Mouse (Mus musculus): ENCODE results near the gene Cxcr2. TPM values are rescaled to one million over a fixed set of nuclear protein-coding genes. Genes with fewer than 3 reads are reported as not detected.

The Cxcr2 gene
- polyA plus RNA-seq (2012; rRNA removed) = 0.03 TPM in 2 replicates

DNA sequence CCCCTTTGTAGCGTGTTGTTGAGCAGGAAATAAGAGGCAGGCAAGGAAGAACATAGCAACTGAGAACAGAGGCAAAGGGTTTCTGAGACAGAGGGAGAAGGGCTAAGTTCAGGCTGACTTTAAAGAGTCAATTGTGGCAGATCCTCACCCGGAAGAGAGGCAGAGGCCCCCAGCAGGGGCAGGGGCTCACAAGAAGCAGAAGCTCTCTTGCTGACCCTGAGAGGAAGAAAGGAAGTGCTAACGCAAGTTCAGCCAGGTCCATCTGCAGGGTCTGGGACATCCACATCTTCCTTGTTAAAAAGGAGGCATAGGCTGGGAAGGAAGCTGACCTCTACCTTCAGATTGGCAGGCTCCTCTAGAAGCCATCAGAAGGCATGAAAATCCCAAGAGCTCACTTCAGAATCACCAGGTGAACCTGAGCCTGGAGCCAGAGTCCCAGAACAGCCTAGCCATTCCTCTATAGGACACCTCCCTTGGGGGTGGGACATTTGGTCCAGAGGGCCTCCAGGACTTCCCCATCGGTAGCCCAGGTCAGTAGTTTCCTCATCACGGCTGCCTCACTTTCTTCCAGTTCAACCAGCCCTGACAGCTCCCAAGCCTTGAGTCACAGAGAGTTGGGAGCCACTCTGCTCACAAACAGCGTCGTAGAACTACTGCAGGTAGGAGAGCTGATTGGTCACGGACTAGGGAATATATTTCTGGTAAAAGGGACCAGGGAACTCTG is at the start of gene Cxcr2:
TSS of gene Cxcr2 (plus strand) at position 529 of the 724 bp plus-strand sequence.
- no peak for DNase-seq (ENCODE audit: low spot score)

DNA sequence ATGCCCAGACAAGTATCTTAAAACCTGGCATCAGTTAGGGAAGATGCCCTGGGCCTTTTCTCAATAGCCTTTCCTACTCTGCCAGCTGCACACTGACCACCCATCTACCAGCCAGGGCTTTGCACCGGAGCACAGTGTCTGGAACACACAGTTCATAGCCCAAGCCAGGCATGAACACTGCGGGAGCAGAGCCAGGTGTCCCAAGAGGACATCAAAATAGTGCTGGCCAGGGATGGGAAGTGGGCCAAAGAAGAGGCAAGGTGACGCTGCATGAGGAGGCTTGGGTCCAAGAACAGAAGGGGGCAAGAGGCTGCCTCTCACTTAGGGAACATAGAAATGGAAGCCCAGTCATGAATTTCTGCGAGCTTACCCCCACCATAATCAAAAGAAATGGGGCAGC is 48.1 kb upstream of the Cxcr2 start:
- no peak for DNase-seq (ENCODE audit: low spot score)

DNA sequence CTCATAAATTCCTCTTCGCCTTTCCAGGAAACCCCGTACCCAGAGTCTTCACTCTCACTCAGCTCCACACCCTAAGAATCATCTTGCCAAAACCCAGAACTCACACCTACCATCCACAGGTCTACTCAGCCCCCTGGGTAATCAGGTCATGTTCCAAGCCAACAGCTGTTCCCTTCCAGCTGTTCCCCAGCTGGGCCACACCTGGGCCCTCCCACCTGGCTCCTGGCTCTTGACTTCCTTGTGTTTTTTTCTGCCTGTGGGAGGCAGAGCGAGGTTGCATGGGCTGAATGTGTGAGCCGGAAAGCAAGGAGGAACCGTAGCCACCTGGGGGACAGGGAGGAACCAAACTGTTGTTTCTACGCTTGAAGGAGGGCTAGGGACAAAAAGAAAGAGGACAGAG is 47.6 kb upstream of the Cxcr2 start:
- DNase-seq (ENCODE audit: low spot score) = no peak

DNA sequence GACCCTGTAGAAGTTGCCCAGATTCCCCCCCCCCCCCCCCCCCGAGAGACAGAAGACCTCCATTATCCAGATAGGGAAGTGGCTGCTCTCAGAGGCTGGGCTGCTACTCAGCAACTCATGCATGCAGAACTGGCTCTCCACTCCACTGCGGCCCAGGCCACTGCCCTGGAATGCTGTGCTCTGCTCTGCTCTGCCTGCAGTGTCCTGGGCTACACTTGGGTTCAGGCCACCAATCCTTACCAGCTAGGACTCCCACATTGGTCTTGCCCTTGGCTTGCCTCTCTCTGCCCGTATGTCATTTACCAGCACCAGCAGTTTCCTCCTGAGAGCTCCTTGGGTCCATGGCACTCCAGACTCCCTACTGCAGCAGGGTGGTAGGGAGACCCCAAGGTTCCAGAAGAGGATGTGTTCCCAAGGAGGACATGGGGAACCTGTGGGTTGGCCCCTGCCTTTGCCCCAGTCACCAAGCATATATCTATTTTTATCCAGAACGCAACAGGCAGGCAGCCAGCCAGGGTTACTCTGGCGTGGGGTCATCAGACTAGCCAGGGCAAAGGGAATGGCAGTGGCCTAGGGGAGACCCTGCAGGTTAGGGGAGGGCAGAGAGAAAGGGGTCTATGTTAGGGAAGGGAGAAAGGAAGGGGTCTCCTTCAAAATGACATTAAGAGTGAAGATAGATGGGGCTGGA is 45.7 kb upstream of the Cxcr2 start:
- no peak for DNase-seq (ENCODE audit: low spot score)

DNA sequence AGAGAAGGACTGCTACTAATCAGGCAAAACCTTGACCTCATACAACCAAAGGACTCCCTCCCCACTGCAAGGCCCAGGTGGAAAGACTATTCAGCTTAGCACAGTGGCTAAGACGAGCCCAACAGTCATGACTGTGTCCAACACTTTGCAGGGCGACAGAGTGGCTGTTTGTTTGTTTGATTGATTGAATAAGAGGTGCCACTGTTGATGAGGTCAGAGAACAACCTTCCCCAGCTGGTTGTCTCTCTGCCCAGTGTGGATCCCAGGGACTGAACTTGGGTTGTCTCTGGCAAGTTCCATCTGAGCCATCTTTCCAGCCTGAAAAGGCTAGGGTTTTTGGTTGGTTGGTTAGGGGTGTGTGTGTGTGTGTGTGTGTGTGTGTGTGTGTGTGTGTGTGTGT is 44.1 kb upstream of the Cxcr2 start:
- no peak for DNase-seq (ENCODE audit: low spot score)

DNA sequence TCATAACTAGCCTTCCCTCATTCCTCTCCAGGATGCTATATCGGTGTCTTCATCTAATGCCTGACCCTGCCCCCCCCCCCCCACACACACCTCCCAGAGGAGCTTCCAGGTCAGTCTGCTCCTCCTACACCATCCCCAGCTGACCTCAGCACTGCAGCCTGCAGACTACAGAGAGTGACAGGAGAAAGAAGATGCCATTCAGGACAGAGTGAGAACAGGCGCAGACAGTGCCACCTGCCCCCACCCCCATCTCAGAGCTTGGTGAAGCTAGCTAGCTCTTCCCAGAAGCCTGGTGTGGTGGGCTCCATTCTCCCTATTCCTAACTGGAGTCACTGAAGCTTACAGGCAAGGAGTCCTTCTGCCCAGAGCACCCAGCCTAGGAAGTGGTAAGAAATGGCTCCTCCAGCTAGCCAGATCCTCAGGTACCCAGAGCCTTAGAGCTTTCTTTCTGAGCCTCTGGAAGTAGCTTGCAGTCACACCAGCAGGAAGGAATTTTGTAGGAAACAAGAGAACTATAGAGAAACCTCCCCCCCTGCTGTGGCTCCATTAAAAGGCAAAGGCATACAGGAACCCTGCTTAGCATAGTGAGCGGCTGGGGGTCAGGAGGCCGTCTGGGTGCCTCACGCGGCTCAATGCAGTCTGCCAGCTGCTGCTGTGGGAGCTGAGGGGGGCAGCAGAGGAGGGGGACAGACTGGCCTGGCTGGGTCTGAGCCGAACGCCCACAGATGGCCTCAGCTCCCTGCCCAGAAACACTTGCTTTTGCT is 42.7 kb upstream of the Cxcr2 start:
- DNase-seq (ENCODE audit: low spot score) = no peak

DNA sequence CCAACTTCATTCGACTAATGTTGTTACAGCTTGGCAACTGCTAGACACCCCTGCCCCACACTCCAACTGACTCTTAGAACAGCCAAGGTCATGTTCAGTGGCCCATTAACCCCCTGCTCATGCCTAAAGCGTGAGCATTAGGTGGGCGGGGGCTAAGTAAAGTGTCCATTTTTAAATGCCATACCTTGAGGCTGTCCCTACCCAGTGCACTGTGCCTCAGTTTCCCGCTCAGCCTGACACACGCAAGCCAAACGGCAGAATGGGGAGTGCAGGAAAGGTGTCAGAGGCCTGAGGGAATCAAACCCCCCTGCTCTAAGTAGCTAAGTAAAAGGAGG is 42.1 kb upstream of the Cxcr2 start:
- DNase-seq (ENCODE audit: low spot score) = no peak

DNA sequence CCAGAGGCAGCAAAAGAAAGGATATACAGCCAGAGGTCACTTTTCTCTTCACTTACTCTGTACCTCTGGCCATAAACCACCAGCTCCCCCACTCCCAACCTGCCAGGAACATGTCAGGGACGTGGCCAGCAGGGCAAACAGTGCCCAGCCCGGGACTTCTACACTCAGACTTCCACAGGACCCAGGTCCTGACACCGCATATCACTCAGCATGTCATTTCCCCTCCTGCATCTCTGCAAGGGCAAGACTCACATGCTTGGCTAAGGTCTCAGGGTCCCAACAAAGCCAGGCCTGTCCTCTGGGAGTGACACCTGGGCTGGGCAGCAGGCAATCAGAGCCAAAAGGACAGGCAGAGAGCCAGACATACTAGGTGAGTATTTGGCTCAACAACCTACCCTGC is 40.7 kb upstream of the Cxcr2 start:
- DNase-seq (ENCODE audit: low spot score) = no peak

DNA sequence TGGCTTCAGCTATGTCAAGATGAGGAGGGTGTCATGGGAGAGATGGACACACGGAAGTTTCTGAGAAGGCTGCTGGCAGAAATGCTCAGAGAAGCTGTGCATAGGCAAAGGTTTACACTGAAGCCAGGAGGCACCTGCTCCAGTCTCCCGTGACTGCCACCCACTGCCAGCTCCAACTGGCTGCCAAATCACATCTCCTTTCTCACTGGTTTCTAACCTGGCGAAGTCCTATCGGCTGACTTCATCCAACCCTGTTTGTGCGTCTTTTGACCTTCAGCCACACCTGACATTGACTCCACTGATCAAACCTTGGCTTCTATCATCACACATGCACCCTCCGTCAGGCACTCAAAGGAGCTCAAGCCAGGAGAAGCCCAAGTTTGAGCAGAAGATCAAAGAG is 35.9 kb upstream of the Cxcr2 start:
- no peak for DNase-seq (ENCODE audit: low spot score)

DNA sequence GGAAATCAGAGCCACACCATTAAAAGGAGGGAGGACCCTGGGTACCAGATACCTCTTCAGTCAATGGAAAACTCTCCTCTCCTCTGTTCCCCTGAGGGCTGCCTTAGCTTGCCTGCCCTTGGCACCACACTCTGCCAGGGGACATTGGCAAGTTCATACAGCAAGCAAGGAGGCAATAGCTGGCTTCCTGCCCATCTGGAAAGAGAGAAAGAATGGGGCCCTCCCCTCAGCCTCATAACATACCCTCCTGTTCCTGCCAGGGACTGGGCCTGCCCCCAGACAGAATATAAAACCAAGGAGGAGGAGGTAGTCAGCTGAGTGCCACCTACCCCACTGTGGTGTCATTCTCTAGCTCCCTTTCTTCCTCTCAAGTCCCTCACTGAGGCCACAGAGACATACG is 34.7 kb upstream of the Cxcr2 start:
- DNase-seq (ENCODE audit: low spot score) = no peak

DNA sequence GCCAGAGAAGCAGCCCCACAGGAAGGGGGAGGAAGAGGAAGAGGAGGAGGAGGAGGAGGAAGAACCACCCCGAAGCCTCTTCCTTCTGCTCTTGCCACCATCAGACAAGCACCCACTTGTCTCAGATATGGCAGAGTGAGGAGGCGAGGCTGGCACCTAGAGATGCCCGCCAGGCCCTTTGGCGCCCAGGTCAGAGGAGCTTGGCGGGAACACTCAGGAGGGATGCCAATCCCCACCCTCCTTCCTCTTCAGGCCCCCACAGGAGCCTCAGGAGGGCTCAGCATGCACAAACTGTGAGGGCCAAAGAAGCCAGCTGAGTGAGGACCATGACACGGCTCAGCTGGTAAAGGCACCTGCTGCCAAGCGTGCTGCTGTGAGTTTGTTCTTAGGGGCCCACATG is 32.7 kb upstream of the Cxcr2 start:
- DNase-seq (ENCODE audit: low spot score) = no peak

DNA sequence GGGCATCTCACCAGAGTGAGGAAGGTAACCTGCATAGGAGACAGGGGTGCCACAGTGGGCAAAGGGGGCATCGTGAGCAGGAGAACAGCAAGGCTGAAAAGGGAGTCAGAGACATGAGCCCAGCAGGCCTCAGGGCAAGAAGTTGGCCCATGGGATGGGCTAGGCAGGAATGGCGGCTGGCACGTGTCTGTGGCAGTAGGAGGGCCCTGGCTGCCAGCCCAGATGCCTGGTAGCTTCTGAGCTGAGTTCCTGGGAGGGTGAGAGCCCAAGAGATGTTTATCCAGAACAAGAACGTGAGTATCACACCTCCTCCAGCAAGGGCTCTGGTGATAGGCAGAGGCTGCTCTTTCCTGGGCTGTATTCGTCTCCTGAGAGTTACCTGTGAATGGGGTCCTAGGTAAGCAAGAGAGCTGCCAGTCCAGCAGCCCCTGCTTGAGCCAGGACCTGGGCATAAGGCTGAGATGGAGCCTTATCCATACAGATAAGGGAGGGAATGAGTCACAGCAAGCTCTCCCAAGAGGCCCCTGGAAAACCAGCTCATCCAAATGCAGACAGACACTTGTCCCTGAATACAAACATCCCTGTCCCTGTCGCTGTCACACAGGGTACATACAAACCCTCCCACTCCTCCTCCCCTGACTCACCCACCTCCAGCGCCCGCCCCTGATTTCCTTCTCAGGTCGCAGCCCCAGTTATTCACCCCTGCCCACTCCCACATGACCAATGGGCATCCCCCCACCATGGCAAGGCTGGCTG is 31.8 kb upstream of the Cxcr2 start:
- DNase-seq (ENCODE audit: low spot score) = peak; percentile 43

DNA sequence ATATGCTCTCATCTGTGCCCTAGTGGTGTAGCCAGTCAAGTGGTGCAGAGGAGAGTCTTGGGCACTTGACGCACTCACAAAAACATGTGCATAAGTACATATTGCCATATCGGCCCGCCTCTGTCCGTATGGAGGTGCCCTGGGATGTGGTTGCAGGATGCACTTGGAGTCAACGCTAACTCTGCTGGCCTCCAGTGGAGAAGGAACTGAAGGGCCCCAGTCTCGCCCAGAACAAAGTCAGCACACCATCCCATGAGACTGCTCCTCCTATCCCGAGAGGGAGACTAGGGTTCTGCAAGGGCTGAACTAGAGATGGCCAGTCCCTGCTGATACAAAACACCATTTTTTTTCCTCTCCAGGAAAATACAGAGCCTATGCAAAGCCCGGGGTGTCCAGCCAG is 30.6 kb upstream of the Cxcr2 start:
- DNase-seq (ENCODE audit: low spot score) = no peak

DNA sequence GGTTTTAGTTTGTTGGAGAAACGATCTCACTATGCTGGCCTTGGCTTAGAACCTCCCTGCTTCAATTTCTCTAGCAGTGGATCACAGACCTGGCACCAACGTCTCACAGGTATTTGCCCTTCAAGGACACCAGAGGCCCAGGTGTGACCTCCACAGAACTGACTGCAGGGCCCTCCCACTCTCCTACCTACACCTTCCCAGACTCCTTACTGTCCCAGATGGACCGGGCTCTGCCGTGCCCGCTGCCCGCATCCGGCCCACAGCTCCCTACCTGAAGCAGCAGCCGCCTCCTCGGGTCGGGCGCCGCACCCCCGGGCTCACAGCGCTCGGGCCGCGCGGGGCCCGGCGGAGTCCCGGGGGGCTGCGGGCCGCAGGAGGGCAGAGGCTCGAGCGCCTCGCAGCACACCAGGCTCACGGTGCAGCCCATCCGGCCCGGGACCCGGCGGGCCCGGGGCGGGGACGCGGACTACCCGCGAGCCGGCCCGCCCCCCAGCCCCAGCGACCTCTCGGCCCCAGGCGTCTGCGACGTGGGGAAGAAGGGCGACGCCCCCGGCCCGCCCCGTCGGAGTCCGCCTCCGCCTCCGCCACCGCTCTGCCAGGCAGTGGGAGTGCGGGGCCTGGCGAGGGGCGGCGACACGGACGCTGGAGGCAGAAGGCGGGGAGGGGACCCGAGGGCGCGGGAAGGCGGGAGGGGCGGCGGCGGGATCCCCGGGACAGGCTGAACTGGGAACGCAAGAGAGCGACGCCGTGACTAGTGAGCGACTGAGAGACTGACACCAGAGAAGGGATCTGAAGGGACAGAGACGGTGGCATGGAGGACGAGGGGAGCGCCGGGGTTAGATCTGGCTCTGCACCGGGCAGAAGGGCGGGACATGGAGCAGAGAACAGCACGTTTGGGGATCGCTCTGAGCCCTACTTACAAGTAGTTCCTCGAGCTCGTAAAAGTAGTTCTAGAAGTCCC is 29.5 kb upstream of the Cxcr2 start, which contains the start of gene Tns1:
TSS of gene Tns1 (minus strand) at position 429 of the 961 bp plus-strand sequence.
- peak; percentile 55 for DNase-seq (ENCODE audit: low spot score)

DNA sequence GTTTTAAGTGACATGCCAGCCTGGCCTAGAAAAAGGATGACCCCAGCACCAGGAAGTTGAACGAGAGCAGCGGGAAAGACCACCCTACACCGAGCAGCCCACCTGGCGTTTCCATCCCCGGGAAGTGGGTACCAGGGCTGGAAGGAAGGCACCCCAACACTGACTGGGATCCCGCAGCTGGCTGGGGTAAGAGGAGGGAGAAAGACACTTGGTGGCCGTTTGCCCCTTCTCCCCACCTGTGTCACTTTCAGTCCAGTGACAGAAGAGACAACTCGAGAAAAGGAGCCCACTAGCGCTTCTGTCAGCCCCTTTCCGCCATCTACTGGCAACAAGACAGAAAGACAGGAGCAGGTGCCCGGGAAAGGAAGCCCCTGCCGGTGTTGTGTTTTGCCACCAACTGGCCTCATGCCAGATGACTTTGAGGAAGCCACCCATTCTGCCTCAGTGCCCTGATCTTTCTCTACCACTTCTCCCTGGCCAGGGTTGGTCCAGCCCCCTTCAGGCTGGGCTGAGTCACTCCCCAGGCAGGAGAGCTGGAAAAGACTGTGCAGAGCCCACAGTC is 28.7 kb upstream of the Cxcr2 start, which contains the start of gene Rufy4:
TSS of gene Rufy4 (plus strand) at position 551 of the 562 bp plus-strand sequence.
- peak; percentile 44 for DNase-seq (ENCODE audit: low spot score)

DNA sequence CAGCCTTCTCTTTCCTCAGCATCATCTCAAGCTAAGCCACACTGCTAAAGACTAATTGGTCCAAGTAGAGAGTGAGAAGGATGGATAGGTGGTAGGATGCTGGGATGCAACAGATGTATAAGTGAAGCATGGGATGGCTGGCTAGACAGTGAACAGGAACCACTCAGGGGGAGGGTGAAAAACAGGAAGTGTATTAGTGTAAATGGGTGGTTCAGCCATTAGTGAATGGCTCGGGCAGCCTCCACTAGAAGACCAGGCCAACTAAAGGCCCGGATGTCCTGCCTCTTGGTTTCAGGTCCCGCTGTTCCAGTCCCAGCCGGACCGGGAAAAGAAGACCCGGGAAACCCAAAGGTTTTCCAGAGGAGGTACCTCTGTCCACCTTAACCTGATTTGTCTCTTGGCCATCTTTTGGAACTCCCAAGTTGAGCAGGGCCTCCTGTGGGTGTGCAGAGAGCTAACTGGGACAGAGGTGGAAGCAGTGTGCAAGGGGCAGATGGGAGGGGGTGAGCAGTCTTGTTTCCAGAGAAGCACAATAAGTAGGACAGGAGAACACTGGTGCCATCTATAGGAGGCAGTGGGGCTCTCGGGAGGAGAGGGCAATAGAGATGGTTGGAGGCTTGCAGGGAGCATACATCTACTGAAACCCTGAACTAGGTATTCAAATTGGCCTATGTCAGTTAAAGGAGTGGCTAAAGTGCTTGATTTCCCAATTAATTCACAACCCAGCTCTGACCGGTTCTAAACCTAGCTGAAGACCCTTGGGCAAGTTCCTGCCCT is 22.7 kb upstream of the Cxcr2 start:
- DNase-seq (ENCODE audit: low spot score) = no peak

DNA sequence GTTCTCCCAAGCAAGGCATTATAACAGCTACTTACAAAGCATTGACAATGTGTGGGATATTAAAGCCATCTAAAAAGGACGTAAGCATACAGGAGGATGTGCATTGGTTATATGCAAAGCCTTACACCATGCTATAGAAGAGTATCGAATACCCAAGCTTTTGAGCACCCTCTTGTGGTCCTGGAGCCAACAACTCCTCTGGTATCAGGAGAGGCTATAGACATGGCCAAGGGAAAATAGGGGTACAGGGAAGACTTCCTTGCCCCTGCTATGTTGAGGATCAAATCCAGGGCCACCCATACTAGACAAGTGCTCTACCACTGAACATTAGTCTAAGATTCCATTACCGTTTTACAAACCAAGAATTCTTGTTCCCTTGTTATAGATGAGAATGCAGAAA is 21.8 kb upstream of the Cxcr2 start:
- no peak for DNase-seq (ENCODE audit: low spot score)

DNA sequence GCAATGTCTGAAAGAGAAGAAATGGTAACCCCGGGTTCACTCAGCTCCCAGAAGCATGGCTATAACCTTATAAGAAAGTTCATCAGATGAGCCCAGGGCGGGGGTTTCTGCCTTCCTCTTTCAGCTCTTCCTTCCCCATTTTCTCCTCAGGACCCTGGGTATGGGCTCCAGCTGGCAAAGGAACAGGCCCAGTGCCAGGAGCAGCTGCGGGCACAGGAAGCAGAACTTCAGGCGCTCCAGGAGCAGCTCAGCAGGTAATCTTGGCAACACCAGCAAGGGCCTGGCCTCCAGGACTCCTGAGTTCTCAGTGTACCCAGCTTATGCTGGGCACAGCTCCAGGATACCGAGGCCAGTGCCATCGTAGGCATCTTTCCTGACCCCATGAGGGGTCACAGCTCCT is 19.8 kb upstream of the Cxcr2 start:
- no peak for DNase-seq (ENCODE audit: low spot score)

DNA sequence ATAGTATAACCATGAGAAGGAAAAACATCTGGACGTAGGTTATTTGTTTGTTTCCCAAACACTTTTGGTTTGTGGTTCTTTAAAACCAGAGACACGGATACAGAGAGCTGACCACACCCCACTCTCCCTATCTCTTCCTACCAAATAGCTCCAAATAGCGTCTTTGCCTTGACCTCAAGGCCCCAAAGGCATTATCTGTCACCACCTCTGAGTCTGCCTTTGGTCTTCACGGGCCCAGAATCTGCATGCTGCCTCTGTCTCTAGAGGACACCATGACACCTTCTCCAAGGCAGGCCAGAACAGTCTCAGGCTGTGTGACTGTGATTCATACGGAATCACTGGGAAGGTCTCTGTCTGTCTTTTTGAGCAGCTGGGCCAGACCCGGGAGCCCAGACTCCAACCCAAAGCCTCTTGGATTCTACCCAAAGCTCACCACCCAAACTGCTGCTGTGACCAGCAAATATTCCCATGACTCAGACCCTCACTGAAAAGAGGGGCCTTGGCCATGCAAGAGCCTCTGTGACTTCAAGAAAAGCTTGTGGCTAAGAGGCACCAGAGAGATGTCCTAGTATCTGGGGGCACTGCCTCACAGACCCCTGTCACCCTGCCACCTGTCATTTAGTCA is 18.4 kb upstream of the Cxcr2 start:
- no peak for DNase-seq (ENCODE audit: low spot score)
